Mouse (Mus musculus) megakaryocyte, adult 5-6 weeks (primary cell): Measurements from ENCODE around the gene Arhgdig. TPM values are rescaled to one million over a fixed set of nuclear protein-coding genes. Genes with fewer than 3 reads are reported as not detected.
"Not testable (repeated sequence)": the region's sequence is repeated elsewhere in the genome, so short reads cannot be mapped to it uniquely, and the experiment has no call there.

ENCODE experiments used
- ATAC-seq: 2 replicates; pipeline ENCODE4 v1.8.0; 2016; ENCODE audit warnings: mild to moderate bottlenecking, inconsistent platforms; ENCODE audit not compliant: poor library complexity, severe bottlenecking
- total RNA-seq, 2 experiments: library from RNA; stranded (forward) in 1 of 2; stranded (reverse) in 1 of 2; fragments of 153-499, 151-499 nt in 1 of 2; fragments of 221-1000, 200-1000 nt in 1 of 2; gene quantifications; 2 replicates each; pipeline versions ENCODE4 v1.2.3 to v1.2.4; 2015 to 2017

Arhgdig gene
- total RNA-seq, 2 experiments from 2014 or later = not detected

DNA sequence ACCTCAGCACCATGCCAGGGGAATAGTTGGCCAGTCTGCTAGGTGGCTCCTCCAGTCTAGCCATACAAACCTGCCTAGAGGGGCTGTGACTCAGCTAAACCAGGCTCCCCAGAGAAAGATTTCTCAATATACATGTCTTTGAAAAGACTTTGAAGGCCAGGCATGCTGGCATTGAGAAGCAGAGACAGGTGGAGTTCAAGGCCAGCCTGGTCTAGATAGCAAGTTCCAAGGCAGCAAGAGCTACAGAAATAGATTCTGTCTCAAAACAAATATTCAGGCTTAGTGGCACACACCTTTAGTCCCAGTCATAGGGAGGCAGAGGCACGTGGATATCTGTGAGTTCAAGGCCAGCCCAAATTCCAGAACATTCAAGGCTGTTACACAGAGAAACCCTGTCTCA is 1.2 kb downstream of the Arhgdig start:
- ATAC-seq = no peak

DNA sequence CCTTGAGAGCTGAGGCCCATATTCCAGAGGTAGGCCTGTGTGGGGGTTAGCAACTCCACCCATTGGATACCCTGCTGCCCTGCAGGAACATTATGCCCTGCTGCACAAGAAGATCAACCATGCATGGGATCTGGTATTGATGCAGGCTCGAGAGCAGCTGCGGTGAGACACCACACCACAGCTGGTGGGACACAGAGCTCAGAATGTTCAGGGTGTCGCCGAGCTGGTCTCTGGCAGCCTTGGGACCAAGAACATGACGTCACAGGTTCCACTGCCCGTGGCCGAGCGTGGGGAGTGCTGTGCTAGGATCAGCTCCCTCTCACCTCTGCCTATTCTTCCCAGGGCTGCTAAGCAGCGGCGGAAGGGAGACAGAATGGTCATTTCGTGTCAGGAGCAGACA is 2.8 kb downstream of the Arhgdig start:
- ATAC-seq = no peak

DNA sequence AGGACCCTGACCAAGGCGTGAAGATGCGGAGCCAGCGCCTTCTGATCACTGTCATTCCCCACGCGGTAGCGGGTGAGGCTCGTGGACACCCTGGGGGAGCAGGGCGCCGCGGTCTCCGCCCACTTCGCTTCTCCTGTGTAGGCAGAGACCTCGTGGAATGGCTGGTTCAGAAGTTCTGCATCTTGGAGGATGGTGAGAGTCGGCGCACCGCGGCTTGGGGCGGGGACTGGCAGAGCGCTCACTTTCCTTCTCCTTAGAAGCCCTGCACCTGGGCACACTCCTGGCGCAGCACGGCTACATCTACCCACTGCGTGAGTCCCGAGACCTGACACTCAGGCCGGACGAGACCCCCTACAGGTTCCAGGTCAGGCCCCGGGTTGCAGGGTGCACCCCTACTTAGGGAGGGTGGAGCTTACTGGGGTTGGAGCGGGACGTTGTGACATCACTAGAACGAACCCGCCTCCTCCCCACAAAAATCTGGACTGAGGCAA is 4.2 kb downstream of the Arhgdig start:
- ATAC-seq = peak; percentile 69

DNA sequence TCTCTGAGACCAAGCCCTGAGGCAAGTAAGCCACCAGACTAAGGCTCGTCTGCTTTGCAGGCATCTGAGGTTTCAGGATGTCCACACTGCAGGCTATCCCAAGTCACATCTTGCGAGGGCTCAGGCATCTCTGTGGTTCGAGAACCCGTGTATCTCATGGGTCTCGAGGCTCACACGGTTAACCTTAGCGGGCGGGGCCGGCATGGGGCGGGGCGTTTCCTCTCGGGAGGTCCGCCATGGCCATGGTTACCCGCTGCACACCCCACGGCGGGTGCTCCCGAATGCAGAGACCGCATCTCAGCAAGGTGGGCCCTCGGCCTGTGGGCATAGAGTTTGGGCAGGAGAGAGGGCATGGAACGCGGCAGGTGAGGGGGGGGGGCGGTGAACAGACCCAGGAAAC is 4.8 kb downstream of the Arhgdig start, which contains the start of gene Rgs11:
Rgs11 (plus strand) TSS at position 215 of the 400 bp plus-strand sequence.
- 0 out of 2 replicates have a peak, but pooled peaks have one; percentile 33 for ATAC-seq

DNA sequence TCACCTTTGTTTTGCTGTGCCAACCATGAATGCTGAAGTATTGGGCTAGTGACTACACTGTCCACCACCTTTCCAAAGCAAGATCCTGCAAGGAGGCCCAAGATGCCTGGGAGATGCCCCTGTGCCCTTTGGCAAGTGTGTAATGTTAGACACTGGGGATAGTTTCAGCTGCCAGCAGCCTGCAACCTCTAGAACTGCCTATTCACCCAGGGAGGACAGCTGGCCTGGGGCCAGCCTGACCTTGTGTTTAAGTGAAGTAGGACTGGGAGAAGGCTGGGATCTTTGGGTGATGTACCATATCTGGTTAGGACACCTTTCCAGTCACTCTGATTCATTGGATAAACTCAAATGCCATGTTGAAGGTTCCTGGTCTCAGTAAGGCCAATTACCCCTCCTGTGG is 5.6 kb downstream of the Arhgdig start:
- no peak for ATAC-seq

DNA sequence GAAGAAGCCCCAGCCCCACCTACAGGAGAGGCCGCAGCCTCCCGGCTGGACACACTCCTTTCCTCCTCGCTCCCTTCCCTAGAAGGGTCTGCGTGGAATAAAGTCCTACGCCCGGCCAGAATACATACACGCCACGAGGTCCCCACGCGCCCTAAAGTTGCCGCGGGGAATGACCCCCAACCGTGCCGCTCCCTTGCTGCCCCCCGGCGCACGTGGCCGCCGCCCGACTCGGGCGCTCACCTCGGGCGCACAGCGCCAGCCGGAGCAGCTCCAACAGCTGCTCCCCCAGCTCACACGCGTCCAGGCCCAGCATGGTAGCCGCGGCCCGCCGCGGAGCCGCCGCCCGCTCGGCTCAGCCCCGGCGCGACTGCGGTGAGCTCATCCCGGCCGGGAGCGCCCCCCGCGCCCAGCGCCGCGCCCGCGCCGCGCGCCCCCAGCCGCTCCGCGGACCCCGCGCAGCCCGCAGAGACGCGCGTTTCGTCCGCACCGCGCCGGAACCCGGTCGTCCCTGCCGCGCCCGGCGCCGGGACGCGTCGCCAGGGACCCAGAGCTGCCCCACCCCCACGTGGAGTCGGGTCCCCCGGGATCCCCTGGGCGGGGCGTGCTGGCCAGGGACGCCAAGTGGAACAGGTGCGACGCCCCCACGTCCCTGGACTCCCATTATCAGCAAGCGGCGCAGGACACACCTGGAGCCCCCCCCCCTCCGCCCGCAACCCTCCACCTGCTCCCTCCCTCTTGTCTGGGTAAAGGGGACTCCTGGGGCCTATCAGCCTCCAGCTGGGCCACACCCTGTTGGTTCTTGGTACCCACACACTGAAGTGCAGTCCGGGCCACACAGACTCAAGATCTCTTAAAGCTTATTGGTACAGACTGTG is 6.5 kb downstream of the Arhgdig start:
- ATAC-seq = no peak

DNA sequence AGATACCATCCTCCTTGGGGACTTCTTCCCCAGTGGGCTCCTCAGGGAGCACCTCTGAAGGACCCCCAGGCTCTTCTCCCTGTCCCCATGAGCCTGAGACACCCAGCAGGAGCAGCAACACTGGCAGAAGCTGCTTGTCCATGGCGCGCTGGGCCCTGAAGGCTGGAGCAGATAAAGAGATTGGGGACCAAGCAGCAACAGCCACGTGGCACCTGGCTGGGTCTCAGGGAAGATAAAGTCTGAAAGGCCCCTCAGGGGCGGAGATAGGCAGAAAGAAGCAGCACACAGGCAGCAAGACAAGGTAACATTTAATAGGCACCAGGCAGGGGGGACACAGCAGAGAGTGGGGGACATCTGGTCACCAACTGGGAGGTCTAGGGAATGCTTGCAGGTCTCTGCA is 8.7 kb downstream of the Arhgdig start, which contains the start of gene Pdia2:
Pdia2 (minus strand) TSS at position 196 of the 400 bp plus-strand sequence.
- ATAC-seq = no peak

DNA sequence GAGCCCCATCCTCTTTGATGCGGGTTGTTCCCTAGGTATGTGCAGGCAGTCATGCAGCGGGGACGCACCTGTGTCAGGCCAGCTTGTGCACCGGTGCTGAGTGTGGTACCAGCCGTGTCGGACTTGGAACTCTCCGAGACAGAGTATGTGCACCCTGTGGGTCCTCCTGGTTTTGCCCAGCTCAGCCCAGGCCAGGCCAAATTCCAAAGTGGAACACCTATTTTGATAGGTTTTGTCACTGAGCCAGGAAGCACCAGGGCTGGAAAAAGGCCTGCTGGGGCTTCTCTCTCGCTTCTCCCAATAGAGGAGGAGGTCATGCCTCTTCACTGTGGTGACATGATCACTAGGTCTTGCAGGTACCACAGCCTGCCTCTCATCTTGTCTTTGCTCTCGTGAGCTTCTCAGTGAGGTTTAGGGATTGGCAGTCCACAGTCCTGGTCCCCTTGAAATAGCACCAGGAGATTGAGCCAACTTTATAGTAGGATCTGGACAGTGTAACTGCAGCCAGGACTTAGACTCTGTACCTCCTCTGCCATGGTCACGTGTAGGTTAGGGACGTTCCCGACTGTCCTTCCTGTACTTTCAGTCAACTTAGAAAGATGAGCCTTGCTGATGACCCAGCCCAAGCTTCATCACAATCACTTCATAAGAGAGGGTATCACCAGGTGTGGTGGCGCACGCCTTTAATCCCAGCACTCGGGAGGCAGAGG is 14.9 kb downstream of the Arhgdig start:
- no peak for ATAC-seq

DNA sequence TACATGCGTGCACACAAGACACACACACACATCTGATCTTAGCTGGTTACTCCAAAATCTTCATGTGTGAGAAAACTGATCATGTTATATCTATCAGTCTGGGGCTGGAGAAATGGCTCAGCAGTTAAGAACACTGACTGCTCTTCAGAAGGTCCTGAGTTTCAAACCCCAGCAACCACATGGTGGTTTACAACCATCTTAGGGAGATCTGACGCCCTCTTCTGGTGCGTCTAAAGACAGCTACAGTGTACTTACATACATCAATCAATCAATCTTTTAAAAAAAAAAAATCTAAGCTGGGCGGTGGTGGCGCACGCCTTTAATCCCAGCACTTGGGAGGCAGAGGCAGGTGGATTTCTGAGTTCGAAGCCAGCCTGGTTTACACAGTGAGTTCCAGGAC is 16.1 kb downstream of the Arhgdig start:
- ATAC-seq = not testable (repeated sequence)

DNA sequence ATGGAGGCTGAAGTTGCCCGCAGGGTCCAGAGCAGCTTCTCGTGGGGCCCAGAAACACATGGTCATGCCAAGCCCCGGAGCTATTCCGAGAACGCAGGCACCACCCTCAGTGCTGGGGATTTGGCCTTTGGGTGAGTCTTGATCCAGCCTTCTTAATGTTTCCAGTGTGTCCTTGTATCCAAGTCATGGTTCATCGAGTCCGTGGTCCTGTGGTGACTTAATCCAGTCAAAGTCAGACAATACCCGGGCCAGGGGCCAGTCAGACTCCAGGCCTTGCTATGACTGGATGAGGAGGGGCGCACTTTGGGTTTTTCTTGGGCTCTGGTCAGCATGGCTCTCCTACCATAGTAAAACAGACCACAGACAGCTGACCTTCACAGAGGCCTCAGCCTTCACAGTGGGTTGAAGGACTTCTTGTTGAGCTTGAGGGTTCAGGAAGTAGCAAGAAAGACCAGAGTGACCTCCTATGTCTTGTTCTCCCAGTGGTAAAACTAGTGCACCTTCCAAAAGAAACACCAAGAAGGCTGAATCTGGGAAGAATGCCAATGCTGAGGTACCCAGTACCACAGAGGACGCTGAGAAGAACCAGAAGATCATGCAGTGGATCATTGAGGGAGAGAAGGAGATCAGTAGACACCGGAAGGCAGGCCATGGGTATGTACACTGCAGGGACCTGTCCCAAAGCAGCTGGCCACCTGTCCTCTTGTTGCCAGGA is 19.3 kb downstream of the Arhgdig start:
- ATAC-seq = no peak

DNA sequence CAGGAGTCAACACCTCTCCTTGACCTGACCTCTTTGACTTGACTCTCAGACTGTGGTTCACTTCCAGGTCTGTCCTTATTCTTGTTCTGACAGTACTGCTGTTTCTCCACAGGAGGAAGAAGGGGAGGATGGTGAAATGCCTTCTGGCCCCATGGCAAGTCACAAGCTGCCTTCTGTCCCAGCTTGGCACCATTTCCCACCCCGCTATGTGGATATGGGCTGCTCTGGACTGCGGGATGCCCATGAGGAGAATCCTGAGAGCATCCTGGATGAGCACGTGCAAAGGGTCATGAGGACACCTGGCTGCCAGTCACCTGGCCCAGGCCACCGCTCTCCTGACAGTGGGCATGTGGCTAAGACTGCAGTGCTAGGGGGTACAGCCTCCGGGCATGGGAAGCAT is 20.0 kb downstream of the Arhgdig start:
- no peak for ATAC-seq

DNA sequence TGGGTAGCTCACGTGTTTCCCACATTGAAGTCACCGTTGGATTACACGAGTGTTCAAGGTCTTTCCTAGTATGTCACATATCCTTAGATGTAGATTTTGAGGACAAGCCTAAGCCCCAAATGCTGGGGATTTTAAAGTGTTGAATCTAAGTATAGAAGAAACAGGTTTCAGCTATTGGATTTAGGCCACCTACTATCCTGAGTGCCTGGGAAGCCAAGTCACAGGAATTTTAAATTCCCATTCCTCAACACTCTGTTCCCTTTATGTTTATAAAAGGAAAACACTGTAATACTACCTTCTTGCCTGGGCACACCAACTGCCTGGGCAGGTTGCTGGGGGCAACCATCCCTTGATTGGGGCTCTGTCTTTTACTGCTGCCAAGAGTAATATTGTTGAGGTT is 26.4 kb downstream of the Arhgdig start:
- ATAC-seq = no peak

DNA sequence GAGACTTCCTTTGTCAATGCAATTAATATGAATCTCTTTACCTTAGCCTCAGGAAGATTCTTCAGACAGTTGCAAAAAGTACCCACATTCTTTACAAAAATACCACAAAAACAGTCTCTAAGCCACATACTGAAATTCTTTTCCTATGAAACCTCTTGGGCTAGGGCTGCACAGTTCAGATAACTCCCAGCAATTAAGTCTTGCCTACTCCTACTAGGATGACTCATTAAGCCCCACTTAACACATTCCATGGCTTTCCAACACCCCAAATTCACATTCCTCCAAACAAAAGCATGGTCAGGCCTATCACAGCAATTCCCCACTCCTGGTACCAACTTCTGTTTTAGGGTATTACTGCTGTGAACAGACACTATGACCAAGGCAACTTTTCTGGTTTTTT is 29.0 kb downstream of the Arhgdig start:
- no peak for ATAC-seq

DNA sequence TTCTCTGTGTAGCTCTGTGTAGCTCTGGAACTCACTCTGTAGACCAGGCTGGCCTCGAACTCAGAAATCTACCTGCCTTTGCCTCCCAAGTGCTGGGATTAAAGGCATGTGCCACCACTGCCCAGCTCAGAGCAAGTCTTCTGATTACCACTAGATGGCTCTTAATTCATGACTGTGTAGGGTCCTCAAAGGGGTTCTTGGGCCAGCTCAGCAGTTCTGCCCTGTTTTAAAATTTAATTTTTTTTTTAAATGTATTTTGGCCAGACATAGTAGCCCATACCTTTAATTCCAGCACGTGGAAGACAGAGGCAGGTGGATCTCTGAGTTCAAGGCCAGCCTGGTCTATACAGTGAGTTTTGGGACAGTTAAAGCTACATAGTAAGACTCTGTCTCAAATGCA is 32.3 kb downstream of the Arhgdig start:
- ATAC-seq = not testable (repeated sequence)

DNA sequence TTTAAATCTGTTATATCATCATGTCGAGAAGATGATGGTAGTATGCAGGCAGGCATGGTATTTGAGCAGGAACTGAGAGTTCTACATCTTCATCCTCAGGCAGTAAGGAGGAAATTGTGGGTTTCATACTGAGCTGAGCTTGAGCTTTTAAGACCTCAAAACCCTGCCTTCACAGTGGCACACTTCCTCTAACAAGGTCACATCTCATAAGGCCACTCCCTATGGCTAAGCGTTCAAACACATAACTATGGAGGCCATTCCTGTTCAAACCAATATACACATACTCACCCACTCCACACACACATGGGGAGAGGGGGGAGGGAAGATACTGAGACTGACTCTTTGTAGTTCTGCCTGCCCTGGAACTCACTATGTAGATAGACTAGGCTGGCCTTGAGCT is 39.5 kb downstream of the Arhgdig start:
- ATAC-seq = peak; percentile 98

DNA sequence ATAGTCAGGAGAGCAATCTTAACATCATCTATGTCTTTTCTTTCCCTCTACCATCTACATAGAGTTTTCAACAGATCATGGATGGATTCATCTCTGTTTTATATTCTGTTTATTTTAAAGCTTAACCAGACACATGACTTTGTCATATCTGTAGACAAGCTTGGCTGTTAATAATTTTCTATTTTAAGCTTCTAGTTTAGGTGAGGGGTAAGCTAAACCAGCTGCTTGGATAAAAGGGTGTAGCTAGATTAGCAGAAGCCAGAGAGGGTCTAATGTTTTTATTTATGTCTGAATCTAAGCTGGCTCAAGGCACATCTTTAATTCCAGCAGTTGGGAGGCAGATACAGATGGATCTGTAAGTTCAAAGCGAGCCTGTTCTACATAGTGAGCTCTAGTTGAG is 44.9 kb downstream of the Arhgdig start:
- no peak for ATAC-seq

DNA sequence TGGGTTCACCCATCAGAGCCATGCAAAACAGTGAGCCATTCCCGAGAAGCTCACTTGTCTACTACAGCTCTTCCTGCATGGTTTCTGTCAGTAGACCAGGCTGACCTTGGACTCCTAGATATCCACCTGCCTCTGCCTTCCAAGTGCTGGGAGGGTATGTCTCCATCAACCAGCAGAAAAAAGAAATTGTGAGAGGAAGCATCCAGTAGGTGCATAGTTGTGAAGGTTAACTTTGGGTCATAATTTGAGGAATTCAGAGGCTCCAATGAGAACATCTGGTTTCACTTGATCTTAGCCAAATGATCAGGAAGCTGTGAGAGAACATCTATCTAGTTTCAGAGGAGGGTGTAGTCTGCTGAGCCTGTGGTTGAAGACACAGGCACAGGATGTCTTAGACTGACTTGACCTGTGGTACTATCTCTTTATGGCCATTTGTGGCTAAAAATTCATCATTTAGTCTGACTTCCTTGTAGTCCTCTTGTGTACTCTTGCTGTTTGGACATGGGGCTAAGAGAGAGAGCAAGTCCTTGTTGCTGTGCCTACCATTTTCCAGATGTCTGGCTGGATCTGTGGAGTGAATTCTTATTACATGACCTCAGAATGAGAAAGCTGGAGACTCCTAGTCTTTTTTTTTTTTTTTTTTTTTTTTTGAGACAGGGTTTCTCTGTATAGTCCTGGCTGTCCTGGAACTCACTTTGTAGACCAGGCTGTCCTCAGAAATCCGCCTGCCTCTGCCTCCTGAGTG is 55.5 kb downstream of the Arhgdig start:
- ATAC-seq = no peak
